Mouse (Mus musculus): ENCODE data around the gene Btbd35f19. TPM values are rescaled to one million over a fixed set of nuclear protein-coding genes. Genes with fewer than 3 reads are reported as not detected.
"Not testable (repeated sequence)": the region's sequence is repeated elsewhere in the genome, so short reads cannot be mapped to it uniquely, and the experiment has no call there.

Btbd35f19 gene
- not detected for total RNA-seq (2021)
- long read RNA-seq, experiment 1: 0 reads
- long read RNA-seq, experiment 2: 0 reads

- not testable (repeated sequence) for DNase-seq (ENCODE audit: low spot score in 2 of 2)
Observed at GRCm38 (mm10) chrX:31383818-31384217, at the start of gene Btbd35f19. TSS of gene Btbd35f19 (minus strand) at chrX:31383918.

GRCm38 (mm10) chrX:31341924-31342323 is 41.8 kb downstream of the Btbd35f19 start:
- peak in 1 of 2 experiments; percentile 12 for DNase-seq (ENCODE audit: low spot score in 2 of 2)

GRCm38 (mm10) chrX:31336154-31336553 is 47.6 kb downstream of the Btbd35f19 start, which contains the start of gene Btbd35f26:
TSS of gene Btbd35f26 (plus strand) at chrX:31336454.
- not testable (repeated sequence) for DNase-seq (ENCODE audit: low spot score in 2 of 2)

Other genes starting within 250 kb of the Btbd35f19 start
- not detected for gene Spin2f, start 130.0 kb downstream of the Btbd35f19 start, total RNA-seq (2021)
- not detected for gene Btbd35f26, start 47.5 kb downstream of the Btbd35f19 start, total RNA-seq (2021)
- not detected for gene Gm21883, start 190.4 kb upstream of the Btbd35f19 start, total RNA-seq (2021)
- gene Spin2e, start 235.0 kb upstream of the Btbd35f19 start, total RNA-seq (2021): not detected